Mouse (Mus musculus) forebrain, embryonic 12.5 days (tissue): Measurements from ENCODE around the gene Gsc2. TPM values are rescaled to one million over a fixed set of nuclear protein-coding genes. Genes with fewer than 3 reads are reported as not detected.

ENCODE experiments used
- ATAC-seq: fragments of 200-750 bp; cut with Nextera tagmentation; 2 replicates; pipeline ENCODE4 v1.8.0; 2017; ENCODE audit warnings: moderate TSS enrichment; ENCODE audit not compliant: low FRiP score
- H3K27ac ChIP-seq: fragments of 300-500 bp; sonication (generic); 2 replicates; pipeline ENCODE4 v1.5.1; 2016; ENCODE audit warnings: mild to moderate bottlenecking
- H3K27me3 ChIP-seq: fragments of 300-500 bp; sonication (generic); 2 replicates; pipeline ENCODE4 v1.6.1; 2016; ENCODE audit warnings: mild to moderate bottlenecking
- H3K36me3 ChIP-seq: fragments of 300-500 bp; sonication (generic); replicated peaks from 2 replicates; pipeline ENCODE4 v1.6.1; 2016; ENCODE audit warnings: mild to moderate bottlenecking
- H3K4me1 ChIP-seq: fragments of 300-500 bp; sonication (generic); 2 replicates; pipeline ENCODE4 v1.6.1; 2016
- H3K4me2 ChIP-seq: fragments of 300-500 bp; sonication (generic); 2 replicates; pipeline ENCODE4 v1.6.1; 2016; ENCODE audit warnings: mild to moderate bottlenecking, moderate library complexity
- H3K4me3 ChIP-seq: fragments of 300-500 bp; sonication (generic); replicated peaks from 2 replicates; pipeline ENCODE4 v1.5.1; 2016; ENCODE audit warnings: mild to moderate bottlenecking
- H3K9ac ChIP-seq: fragments of 300-500 bp; sonication (generic); 2 replicates; pipeline ENCODE4 v1.6.1; 2016; ENCODE audit warnings: mild to moderate bottlenecking
- H3K9me3 ChIP-seq: fragments of 300-500 bp; sonication (generic); 2 replicates; pipeline ENCODE4 v1.6.1; 2016
- WGBS: fragments of 180-500 bp; shearing (Covaris S2); methylation state at CpG from one replicate; pipeline ENCODE4 v1.1.7; 2016; 5-methylcytosine and 5-hydroxymethylcytosine counted together
- polyA plus RNA-seq: library from polyadenylated mRNA; unstranded; fragments of >200 nt; fragmentation: Nextera tagmentation; extraction: Ambion mirVana; gene quantifications from 2 replicates; pipeline ENCODE4 v1.2.1, GENCODE M21; 2016

Gsc2 gene
- polyA plus RNA-seq, 1 experiment from 2014 or later, result 0.45 TPM

GRCm38 (mm10) chr16:17876096-17876495 lies 38.8 kb downstream of the Gsc2 start:
- no peaks in the 10 kb centered on the region for H3K9me3 ChIP-seq
- H3K36me3 ChIP-seq, result peaks cover 30% of the 10 kb centered on the region
- ATAC-seq, result no peak
- peaks cover 6% of the 10 kb centered on the region; the same call in 1 of the 2 replicates for H3K4me1 ChIP-seq
- no peak overlapping the region for H3K27ac ChIP-seq
- H3K9ac ChIP-seq, result no peak overlapping the region
- H3K27me3 ChIP-seq, result no peaks in the 10 kb centered on the region
- no peak overlapping the region for H3K4me2 ChIP-seq
- no peak overlapping the region for H3K4me3 ChIP-seq
- WGBS, result 96% methylated on average over 1 of the region's 1 CpGs

DNA sequence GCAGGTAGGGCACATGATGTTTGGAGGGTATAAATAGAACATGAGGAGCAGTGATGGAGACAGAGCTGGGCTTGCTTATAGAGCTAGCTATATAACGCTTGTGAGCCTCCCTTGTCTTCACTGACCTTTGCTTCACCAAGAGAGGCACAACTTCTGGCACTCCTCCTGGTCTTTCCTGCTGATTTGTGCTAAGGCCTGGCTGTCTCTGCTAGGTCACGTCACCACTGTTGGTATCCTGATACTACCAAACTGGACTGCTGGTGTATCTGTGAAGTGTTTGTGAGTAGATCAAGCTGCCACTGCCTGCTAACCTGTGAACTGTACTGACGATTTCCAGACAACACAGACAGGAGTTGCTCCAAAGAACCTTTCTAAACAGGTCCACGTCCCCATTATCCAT lies 39.7 kb downstream of the Gsc2 start:
- ATAC-seq, result no peak
- WGBS, result 94% methylated on average over 4 of the region's 4 CpGs
- H3K36me3 ChIP-seq, result peaks cover 37% of the 10 kb centered on the region

DNA sequence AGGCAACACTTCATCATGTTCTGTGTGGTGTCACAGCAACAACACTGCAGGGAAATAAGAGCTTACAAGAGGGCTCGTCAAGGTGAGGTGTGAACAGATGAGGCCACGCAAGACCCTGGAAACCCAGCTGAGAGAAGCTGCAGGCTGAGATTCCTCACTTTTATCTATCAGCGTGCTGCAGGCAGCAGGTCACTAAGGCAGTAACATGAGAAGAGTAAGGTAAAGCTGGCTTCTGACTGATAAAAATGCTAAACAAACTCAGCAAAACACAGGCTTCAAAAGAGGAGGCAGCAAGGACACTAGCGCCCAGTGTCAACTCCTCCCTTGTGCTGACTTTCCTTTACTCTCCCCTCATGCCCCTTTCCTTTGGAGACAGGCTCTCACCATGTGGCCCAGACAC lies 41.9 kb downstream of the Gsc2 start:
- ATAC-seq, result no peak
- Histone ChIP-seq H3K9ac (no peak overlapping the region), H3K4me2 (no peak overlapping the region), H3K27ac (no peak overlapping the region; the same call in 1 of the 2 replicates), H3K4me3 (no peak overlapping the region), H3K27me3 (no peaks in the 10 kb centered on the region), H3K4me1 (peaks cover 6% of the 10 kb centered on the region; the same call in 1 of the 2 replicates), H3K9me3 (no peaks in the 10 kb centered on the region), H3K36me3 (peaks cover 45% of the 10 kb centered on the region)
- WGBS, result 78% methylated on average over 4 of the region's 4 CpGs

More for the DNA sequence above, 39.7 kb downstream of the Gsc2 start:
- Histone ChIP-seq H3K4me2 (no peak overlapping the region), H3K4me3 (no peak overlapping the region), H3K4me1 (peaks cover 6% of the 10 kb centered on the region; the same call in 1 of the 2 replicates), H3K9ac (no peak overlapping the region), H3K27me3 (no peaks in the 10 kb centered on the region), H3K27ac (no peak overlapping the region), H3K9me3 (no peaks in the 10 kb centered on the region)

GRCm38 (mm10) chr16:17871248-17871647 lies 43.6 kb downstream of the Gsc2 start:
- Histone ChIP-seq H3K9me3 (no peaks in the 10 kb centered on the region), H3K9ac (no peak overlapping the region), H3K27ac (no peak overlapping the region), H3K4me2 (no peak overlapping the region), H3K27me3 (no peaks in the 10 kb centered on the region), H3K4me3 (no peak overlapping the region), H3K4me1 (peaks cover 6% of the 10 kb centered on the region; the same call in 1 of the 2 replicates), H3K36me3 (peaks cover 51% of the 10 kb centered on the region)
- WGBS, result 92% methylated on average over 5 of the region's 5 CpGs
- ATAC-seq, result no peak

DNA sequence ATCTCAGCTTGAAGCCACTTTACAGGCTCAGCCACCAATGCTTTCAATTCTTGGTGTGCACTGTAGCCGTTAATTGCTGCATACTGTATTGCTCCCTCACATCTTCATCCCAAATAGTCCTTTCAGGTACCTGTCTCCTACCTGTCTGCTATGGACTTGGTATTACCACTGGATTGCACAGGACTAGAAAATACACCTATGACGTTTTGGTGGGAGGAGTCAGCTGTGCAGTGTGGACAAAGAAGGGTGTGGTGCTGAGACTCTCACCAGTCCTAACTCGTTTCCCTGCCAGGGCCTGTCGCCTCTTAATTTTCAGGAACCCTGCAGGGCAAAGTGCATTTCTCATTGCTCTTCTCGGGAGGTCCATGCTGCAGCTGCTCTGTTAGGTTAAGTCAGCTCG lies 49.1 kb downstream of the Gsc2 start:
- 70% methylated on average over 6 of the region's 6 CpGs for WGBS
- ATAC-seq, result no peak
- Histone ChIP-seq H3K9me3 (no peaks in the 10 kb centered on the region), H3K27ac (no peak overlapping the region), H3K4me2 (no peak overlapping the region), H3K27me3 (no peaks in the 10 kb centered on the region), H3K4me3 (no peak overlapping the region), H3K9ac (no peak overlapping the region), H3K4me1 (peaks cover 6% of the 10 kb centered on the region; the same call in 1 of the 2 replicates), H3K36me3 (peaks cover 62% of the 10 kb centered on the region)

DNA sequence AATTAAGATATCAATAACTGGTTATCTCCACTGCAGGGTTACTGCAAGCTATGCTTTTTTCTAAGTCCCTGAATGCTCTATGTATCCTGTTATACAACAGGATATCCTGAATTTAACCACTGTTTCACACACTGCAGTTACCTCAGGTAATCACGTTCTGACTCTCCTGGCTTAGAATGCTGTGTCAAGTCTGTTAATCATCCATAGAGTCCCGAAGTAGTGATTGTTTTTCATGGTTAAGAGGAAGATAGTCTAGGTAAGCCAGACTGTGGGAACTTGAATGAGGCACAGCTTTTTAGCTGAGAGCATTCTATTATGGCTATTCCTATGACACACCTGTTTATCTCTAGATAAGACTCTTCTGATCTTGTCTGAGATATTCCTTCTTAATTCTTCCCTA lies 49.6 kb downstream of the Gsc2 start:
- WGBS, result 96% methylated on average over 2 of the region's 2 CpGs

More for the DNA sequence above, 49.6 kb downstream of the Gsc2 start:
- no peaks in the 10 kb centered on the region for H3K27me3 ChIP-seq
- H3K9ac ChIP-seq, result no peak overlapping the region
- H3K4me3 ChIP-seq, result no peak overlapping the region
- no peak for ATAC-seq
- peaks cover 6% of the 10 kb centered on the region; the same call in 1 of the 2 replicates for H3K4me1 ChIP-seq
- no peaks in the 10 kb centered on the region for H3K9me3 ChIP-seq
- H3K36me3 ChIP-seq, result peaks cover 59% of the 10 kb centered on the region
- H3K27ac ChIP-seq, result no peak overlapping the region
- no peak overlapping the region for H3K4me2 ChIP-seq

Other genes with a start within 250 kb of the Gsc2 start
- 45.1 and 46.7 TPM in 2 replicates for gene Med15, start 182.2 kb downstream of the Gsc2 start, polyA plus RNA-seq
- gene Klhl22, start 155.4 kb downstream of the Gsc2 start, polyA plus RNA-seq, result 49.7 and 50.4 TPM in 2 replicates
- 5.3 and 7.3 TPM in 2 replicates for gene Scarf2, start 117.8 kb downstream of the Gsc2 start, polyA plus RNA-seq
- not detected in 2 replicates for gene B830017H08Rik, start 81.9 kb downstream of the Gsc2 start, polyA plus RNA-seq
- 4.4 and 5.1 TPM in 2 replicates for gene Car15, start 76.7 kb downstream of the Gsc2 start, polyA plus RNA-seq
- 0.43 and 0.97 TPM in 2 replicates for gene Gm20518, start 23.4 kb downstream of the Gsc2 start, polyA plus RNA-seq
- gene Tssk1, start 20.8 kb downstream of the Gsc2 start, polyA plus RNA-seq, result 0.10 TPM in 1 of 2 replicates, not detected in the other
- 97.9 and 106 TPM in 2 replicates for gene Dgcr2, start 16.5 kb downstream of the Gsc2 start, polyA plus RNA-seq
- gene Tssk2, start 16.4 kb downstream of the Gsc2 start, polyA plus RNA-seq, result not detected in 2 replicates
- 54.2 and 55.4 TPM in 2 replicates for gene Ess2, start 3.7 kb downstream of the Gsc2 start, polyA plus RNA-seq
- gene Slc25a1, start 13.2 kb upstream of the Gsc2 start, polyA plus RNA-seq, result 108 and 109 TPM in 2 replicates
- not detected in 2 replicates for gene Vpreb2, start 65.4 kb upstream of the Gsc2 start, polyA plus RNA-seq
- 149 and 150 TPM in 2 replicates for gene Dgcr6, start 137.8 kb upstream of the Gsc2 start, polyA plus RNA-seq
- gene Prodh, start 175.1 kb upstream of the Gsc2 start, polyA plus RNA-seq, result 5.9 and 7.7 TPM in 2 replicates
- 5.4 and 6.2 TPM in 2 replicates for gene Rtn4r, start 212.6 kb upstream of the Gsc2 start, polyA plus RNA-seq